Mouse (Mus musculus) naive thymus-derived CD4-positive, alpha-beta T cell, adult 5 months (primary cell): ENCODE data around the gene Cyp3a16. TPM values are rescaled to one million over a fixed set of nuclear protein-coding genes. Genes with fewer than 3 reads are reported as not detected.

Source experiments
- polyA plus RNA-seq: library from polyadenylated mRNA; unstranded; fragments of 100-300 nt; shearing (Covaris generic); gene quantifications from one replicate; pipeline ENCODE4 v1.2.1, GENCODE M21; 2017

Cyp3a16 gene
- polyA plus RNA-seq, result not detected

GRCm38 (mm10) chr5:145469623-145470022 lies at the start of gene Cyp3a16:
TSS of gene Cyp3a16 (minus strand) at chr5:145469723.

Other genes with a start within 250 kb of the Cyp3a16 start
- gene Zfp655, start 238.0 kb downstream of the Cyp3a16 start, polyA plus RNA-seq, result 75.0 TPM
- gene Zscan25, start 189.2 kb downstream of the Cyp3a16 start, polyA plus RNA-seq, result 2.0 TPM
- gene Cyp3a57, start 124.4 kb downstream of the Cyp3a16 start, polyA plus RNA-seq, result not detected
- not detected for gene Cyp3a41b, start 115.0 kb upstream of the Cyp3a16 start, polyA plus RNA-seq